Mouse (Mus musculus): ENCODE data around the gene 6430571L13Rik. TPM values are rescaled to one million over a fixed set of nuclear protein-coding genes. Genes with fewer than 3 reads are reported as not detected.
"Not testable (repeated sequence)": the region's sequence is repeated elsewhere in the genome, so short reads cannot be mapped to it uniquely, and the experiment has no call there.

6430571L13Rik gene
- total RNA-seq, 2 experiments from 2014 or later: not detected

DNA sequence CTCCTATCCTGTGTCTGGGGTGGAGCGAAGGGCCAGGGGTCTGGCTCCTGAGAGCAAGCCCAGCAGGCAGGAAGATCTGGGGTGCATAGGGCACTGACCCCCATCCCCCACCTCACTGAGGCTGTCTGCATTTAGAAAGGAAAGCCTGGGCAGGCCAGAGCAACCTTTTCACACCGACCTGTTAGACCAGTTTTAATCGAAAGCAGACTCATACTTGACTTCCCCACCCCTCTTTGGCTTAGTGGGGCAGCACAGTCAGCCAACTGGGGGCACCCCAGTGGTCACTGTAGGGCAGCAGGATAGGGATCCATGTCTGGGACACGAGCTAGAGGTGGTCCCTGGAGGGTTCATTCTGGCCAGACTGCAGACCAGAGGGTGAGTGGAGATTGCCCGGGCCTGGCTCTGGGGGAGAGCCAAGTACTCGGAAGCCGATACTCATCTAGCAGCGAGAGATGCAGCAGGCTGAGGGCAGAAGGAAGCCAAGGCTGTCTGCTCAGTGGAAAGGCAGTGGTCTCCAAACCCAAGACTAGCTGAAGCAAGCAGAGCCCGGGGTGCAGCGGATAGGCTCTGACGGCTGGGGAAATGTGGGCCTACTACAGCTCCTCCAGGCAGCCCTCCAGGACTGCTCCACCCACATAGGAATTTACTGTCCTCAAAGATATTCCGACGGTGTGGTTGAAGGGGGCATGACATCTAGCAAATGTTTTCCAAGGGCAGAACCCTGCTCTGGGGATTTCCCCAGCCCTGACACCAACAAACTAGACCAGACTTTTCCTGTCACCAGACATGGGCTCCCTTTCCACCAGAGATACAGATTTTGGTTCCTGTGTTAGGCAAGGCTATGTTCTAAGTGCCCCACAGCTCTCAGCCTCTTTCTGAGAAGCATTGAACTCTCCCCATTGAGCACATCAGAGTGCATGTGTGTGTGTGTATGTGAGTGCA lies 34.5 kb upstream of the 6430571L13Rik start:
- ATAC-seq (replicated peaks; ENCODE audit: low FRiP score, poor library complexity, severe bottlenecking): peak; percentile 23; the same call in 1 of the 2 replicates

DNA sequence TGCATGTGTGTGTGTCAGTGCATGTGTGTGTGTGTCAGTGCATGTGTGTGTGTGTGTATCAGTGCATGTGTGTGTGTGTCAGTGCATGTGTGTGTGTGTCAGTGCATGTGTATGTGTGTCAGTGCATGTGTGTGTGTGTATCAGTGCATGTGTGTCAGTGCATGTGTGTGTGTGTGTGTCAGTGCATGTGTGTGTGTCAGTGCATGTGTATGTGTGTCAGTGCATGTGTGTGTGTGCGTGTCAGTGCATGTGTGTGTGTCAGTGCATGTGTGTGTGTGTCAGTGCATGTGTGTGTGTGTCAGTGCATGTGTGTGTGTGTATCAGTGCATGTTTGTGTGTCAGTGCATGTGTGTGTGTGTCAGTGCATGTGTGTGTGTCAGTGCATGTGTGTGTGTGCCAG lies 33.7 kb upstream of the 6430571L13Rik start:
- not testable (repeated sequence) for ATAC-seq (replicated peaks; ENCODE audit: low FRiP score, poor library complexity, severe bottlenecking)

DNA sequence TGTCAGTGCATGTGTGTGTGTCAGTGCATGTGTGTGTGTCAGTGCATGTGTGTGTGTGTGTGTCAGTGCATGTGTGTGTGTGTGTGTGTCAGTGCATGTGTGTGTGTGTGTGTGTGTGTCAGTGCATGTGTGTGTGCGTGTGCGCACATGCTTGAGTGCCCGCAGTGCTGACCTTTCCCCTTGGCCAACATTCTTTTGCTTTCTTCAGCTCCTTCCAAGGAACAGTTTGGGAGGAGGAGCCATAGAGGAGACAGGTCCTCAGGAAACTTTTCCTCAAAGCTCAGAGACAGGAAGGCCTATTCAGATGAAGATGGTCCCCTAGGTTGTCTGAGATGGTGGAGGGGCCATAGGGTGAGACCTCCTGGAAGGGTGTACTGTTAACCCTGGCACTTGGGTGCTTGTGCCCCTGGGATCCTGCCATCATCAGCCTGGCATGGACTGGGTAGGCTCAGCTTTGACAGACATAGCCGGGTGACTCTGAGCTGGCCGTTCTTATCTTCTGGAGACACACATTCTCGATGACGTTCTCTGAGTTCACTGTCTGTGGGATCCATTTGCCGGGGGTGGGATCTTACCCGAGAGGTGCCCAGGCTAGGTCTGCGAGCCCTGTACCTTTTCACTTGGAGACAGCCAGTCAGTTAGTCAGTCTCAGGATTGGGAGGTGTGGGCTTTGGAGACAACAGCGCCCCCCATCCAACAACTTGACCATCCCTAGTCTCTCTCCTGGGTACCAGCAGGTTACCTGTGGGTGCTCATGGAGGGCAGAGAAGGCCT lies 33.1 kb upstream of the 6430571L13Rik start:
- ATAC-seq (replicated peaks; ENCODE audit: low FRiP score, poor library complexity, severe bottlenecking): peak; percentile 82

DNA sequence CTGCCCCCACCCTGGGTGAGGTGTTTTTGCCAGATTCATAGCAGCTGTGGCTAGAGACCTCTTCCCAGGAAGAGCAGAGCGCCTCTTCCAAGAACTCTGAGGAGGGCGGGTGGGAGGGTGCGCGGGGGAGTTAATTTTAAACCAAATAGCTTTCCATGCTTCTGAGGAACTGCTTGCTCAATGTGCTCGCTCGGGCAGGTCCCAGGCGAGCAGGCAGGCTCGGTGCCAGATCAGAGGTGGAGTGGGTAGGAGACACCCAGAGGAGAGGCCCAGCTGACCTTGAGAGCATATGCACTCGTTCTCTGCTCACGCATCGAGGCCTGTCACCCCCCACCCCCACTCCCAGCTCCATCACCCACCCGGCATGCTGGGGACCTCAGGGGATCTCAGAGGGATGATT lies 32.5 kb upstream of the 6430571L13Rik start:
- ATAC-seq (replicated peaks; ENCODE audit: low FRiP score, poor library complexity, severe bottlenecking): peak; percentile 41

DNA sequence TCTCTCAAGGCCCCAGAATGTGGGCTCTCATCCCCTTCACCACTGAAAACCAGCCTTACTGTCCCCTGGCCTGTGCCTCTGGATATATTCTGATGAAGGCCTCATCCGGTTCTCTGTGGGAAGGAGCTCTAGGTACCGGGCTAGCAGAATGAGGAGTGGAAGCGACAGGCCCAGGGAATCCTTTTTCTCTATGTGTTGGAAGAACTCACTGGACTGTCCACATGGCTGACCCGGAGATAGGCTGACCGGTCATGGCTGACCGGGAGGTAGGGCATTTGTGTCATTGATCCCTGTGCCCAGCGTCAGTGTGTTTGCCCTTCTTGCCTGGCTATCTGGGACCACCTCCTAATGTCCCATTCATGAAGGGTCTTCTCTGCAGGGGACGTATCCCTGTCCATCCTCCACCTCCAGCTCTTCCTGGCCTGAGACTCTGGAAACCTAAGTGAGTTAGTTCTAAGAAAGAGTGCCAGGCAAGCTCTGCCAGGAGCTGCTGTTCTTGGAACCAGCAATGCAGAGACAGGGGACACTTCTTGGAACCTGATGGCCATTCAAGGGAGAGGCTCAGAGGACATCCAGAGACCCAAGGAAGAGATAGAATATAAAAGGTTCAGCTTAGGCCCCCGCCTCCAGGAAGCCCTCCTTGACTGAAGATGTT lies 31.9 kb upstream of the 6430571L13Rik start:
- no peak for ATAC-seq (replicated peaks; ENCODE audit: low FRiP score, poor library complexity, severe bottlenecking)

DNA sequence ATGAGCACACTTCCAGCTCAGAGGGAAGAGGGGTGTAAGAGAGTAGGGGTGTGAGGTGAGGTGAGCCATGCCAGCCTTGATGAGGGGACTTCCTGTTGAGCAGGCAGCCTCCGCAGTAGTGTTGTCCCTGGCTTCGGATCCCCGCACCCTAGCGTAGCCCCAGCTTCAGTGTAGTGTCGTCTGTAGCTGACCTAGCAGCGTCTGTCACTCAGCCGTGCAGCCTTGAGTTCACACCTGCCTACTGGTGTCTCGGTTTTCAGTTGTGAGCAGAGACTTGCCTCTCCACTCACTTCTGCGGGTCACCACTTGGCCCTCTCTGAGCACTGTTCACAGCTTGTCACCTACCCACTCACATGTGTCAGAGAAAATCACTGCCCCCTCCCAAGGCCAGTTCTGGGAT lies 31.2 kb upstream of the 6430571L13Rik start:
- no peak for ATAC-seq (replicated peaks; ENCODE audit: low FRiP score, poor library complexity, severe bottlenecking)

DNA sequence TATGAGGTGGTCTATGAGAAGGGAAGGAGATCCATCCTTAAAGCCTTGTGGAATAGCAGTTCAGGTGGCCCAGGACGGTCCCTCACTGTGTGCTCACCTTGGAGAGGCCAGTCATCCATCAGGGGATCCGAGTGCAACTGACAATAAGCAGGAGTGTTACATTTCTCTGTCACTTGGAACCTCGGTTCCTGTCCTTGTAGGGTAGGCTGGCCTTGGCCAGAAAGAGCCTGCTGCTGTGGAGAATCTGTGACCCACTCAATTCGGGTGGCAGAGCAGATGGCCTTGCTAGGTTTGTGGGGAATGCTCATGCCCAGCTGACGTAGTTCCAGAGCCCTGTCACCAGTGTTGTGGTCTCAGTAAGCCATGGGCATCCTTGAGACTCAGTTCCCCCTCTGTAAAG lies 30.8 kb upstream of the 6430571L13Rik start:
- no peak for ATAC-seq (replicated peaks; ENCODE audit: low FRiP score, poor library complexity, severe bottlenecking)

DNA sequence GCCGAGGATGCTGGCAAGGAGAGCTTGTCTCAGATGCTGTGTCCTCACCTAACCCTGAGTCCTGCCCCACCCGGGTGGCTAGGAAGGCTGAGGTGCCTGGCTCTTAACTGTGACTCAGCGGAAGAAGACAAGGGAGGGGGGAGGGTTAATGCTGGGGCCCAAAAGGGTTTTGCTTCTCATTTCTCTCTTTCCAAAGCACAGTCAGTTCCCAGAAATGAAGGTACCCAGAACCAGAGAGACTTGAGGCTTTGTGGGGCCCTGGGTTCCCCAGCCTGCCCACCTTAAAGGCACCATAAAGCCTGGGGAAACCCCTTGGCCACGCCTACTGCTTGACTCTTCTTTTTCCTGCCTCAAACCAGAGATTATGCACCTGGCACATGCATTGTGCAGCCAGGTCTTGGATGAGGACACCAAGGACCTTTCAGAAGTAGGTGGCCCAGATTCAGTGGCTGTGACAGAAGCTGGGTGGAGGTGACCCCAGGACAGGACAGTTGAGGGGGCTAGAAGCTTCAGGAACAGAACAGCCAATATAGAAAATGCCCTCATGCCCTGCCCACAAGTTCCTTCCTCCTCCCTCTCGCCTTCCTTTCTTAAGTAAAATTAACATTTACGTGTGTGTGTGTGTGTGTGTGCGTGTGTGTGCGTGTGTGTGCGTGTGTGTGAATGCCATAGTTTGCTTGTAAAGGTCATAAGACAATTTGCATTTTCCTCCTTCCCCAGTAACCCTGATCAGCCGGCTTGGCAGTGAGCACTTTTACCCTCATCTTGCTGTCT lies 27.4 kb upstream of the 6430571L13Rik start:
- ATAC-seq (replicated peaks; ENCODE audit: low FRiP score, poor library complexity, severe bottlenecking): peak; percentile 90

DNA sequence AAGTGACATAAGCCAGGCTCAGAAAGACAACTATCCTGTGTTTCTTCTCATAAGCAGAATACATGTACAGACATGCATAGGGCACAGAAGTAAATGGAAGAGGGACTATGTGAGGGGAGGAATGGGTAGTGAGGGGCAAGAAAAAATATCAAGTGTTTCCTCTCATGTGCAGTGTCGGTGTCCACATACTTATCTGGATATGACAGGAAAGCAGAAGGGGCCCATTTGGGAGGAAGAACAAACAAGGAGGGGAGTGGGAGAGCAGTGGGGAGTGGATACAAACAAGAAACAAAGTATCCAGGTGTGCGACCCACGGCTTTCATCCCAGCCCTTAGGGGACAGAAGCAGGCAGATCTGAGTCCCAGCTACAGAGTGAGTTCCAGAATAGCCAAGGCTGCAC lies 26.5 kb upstream of the 6430571L13Rik start:
- ATAC-seq (replicated peaks; ENCODE audit: low FRiP score, poor library complexity, severe bottlenecking): no peak

DNA sequence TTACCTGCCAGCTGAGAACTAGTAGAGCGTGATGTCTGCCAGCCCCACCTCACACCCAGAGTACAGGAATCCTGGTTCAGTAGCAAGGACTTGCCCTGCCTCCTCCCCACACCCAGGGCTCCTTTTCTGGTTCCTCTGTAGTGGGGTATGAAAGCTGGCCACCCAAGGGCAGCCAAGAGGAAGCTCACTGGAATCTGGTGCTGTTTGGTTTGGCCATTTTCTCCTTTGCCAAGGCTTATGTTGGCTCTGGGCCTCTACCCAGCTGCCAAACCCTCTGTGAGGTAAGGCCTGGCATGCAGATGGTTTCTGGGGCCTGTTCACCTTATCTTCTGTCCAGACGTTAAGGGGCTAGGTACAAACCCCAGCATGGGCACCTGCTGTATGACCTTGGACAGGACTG lies 24.6 kb upstream of the 6430571L13Rik start:
- ATAC-seq (replicated peaks; ENCODE audit: low FRiP score, poor library complexity, severe bottlenecking): no peak

DNA sequence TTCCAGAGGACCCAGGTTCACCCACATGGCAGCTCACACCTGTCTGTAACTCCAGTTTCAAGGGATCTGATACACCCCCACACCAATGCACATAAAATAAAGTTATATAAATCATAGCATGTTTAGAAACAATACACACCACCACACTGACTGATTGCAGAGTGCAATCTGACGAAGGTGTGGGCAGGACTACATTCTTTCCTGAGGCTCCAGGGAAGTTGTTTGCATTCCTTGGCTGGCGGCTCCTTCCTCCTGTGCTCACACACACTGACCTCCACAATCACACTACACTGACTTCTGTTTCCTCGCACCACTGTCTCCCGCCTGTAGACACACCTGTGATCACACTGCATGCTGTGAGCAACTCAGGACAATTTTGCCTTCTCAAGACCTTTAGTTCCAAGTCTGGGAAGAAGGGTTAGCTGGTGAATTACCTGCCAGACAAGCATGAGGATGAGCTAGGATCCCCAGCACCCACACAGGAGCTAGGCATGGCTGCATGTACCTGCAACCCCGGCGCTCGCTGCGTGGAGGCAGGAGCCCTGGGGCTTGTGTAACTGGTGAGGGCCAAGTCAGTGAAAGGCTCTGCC lies 17.8 kb upstream of the 6430571L13Rik start:
- no peak for ATAC-seq (replicated peaks; ENCODE audit: low FRiP score, poor library complexity, severe bottlenecking)

DNA sequence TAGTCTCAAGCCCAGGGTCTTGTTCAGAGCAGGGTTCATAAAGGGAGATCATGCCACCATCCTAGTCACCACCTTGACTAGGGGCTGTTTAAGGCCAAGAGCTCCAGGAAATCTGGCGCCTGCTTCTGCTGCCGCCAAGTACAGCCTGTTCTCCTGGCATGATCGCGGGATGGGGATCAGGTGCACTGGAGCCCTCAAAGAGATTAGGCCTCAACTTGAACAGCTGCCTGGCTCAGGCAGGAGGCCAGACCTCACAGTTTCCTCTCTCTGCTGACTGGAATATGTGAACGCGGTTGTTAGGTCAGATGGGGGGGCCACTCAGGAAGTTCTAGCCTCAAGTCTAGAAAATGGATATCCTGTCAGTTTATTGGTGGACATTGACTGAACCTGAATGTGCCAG lies 16.8 kb upstream of the 6430571L13Rik start:
- no peak for ATAC-seq (replicated peaks; ENCODE audit: low FRiP score, poor library complexity, severe bottlenecking)

DNA sequence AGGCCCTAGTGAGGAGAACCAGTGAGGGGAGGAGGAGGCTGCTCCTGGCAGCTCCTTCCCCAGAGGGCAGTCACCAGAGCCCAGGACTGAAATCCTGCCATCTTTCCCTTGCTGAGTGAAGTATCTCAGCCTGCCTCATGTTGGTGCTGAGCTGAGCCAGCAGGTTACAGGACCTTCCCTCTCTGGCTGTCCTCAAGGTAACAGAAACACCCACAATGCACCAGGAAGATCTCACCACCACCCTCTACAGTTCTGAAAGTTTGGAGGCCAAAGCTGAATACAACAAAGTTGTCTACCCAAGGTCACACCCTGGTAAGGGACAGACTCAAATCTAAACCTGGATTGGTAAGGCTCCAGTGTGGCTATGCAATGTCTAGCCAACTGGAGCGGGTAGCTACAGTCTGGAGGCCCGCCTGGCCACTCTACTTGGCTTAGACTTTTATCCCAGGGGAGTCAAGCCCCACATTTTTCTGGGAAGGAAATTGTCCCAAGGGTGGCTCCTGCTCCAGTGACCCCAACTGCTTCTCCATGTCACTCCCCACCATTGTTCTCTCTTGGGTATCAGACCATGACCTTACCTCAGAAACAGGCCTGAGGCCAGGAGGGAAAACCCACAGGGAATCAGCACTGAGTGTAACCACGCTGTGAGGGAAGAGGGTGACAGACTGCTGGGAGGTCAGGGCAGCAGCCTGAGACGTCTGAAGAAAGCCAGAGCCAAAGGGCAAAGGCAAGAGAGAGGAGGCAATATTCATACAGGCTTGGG lies 15.4 kb upstream of the 6430571L13Rik start:
- no peak for ATAC-seq (replicated peaks; ENCODE audit: low FRiP score, poor library complexity, severe bottlenecking)

DNA sequence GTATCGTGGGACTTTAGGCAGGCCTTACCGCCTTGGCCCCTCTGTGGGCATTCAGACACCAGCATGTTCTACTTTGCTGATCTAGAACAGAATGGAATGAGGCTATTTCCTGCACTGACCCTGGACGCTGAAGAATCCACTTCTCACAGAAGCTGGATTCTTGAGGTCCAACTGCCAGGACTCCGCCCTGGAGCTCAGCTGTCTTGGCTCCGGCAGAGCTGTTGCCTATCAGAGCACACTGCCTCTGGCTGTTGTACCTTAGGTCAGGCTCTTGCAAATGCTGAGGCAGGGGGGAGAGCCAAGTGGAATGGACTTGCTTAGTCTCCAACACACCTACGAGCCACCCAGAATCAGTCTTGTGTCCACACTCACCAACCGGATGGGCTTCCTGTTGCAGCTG lies 14.5 kb upstream of the 6430571L13Rik start:
- ATAC-seq (replicated peaks; ENCODE audit: low FRiP score, poor library complexity, severe bottlenecking): no peak

DNA sequence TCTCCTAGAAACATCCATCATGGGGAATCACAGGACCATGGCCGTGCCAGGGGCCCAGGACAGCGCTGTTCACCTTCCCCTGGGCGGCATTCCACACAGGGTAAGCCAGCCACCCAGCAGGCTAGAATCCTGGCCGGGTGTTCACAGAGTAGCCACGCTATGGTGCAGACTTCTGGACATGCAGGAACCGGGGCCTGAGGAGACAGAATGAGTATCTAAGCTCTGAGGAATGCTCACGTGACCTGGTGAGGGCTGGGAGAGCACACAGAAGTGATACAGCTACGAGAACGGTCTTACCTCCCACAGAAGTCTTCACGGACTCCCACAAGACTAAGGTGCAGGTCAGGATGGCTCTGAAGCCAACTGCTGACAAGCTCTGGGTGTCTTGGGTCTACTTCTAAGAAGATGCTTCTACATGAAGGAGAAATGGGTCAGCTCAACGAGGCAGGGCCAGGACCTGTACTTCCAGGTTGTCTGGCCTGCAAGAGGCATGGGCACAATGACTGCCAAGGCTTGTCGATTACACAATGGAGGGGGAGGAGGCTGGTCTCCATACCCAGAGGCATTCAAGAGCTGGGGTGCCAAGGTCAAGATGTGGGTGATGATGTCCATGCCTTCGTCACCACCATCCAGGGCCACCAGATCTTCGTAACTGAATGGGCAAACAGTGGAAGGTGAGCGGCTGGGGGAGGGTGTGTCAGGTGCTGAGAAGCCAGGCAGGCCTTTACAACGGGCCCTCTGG lies 12.4 kb upstream of the 6430571L13Rik start:
- no peak for ATAC-seq (replicated peaks; ENCODE audit: low FRiP score, poor library complexity, severe bottlenecking)

DNA sequence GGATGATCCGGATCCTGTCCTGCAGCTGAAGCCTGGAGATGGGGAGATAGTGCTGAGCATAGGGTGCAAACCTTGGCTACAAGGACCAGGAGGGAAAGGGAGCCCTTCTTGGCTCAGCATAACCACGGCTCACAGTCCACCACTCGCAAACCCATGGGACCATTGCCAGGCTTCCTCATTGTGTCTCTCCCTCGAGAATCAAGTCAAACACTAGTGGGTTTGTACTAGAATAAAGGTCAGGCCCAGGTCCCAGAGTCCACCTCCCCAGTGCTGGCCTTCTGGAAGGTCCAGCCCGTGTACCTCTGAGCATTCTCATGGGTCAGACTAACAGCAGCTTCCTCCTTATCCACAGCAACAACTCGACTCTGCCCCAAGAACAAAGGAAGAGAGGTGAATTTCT lies 9.6 kb upstream of the 6430571L13Rik start:
- ATAC-seq (replicated peaks; ENCODE audit: low FRiP score, poor library complexity, severe bottlenecking): no peak

DNA sequence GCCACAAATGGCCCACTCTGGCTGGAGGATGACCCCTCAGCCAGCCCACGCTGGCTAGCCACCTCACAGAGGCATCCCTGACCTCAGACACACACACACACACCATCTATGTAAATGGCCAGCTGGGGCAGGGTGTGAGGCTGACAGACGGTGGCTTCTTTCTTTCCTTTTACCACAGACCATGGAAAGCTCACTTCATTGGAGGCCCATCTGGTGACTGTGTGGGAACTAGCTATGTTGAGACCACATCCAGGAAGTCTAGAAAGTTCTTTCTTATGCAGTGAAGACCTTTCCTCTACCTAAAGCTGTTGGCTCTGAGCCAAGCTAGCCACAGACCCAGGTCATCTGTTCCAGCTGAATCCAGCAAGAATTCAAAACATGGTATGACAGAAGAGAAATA lies 6.7 kb upstream of the 6430571L13Rik start:
- no peak for ATAC-seq (replicated peaks; ENCODE audit: low FRiP score, poor library complexity, severe bottlenecking)

DNA sequence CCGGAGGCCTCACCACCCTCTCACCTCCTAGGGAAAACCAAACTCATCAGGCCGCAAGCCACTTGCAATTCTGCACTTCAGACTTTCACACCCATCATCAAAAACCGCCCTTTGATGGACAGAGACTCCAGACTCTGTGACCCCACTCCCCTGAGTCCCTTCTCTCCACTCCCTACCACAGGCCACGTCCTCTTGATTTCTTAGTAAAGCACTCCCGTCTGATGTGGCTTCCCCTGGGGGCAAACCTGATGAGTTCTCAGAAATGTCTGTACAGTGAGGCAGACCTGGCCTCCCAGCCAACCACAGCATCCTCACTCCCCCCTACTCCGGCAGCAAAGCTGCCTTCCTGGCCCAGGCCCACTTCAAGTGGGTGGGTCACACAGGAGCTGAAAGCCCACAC lies 6.0 kb upstream of the 6430571L13Rik start:
- ATAC-seq (replicated peaks; ENCODE audit: low FRiP score, poor library complexity, severe bottlenecking): no peak
